Mouse (Mus musculus): ENCODE data around the gene Alx3.

Alx3 gene

GRCm38 (mm10) chr3:107594662-107595263 lies at the start of gene Alx3:
Alx3 (plus strand) TSS chr3:107595031.
- DNase-seq, result no peak

- no peak for DNase-seq
These were observed 49.6 kb upstream of the Alx3 start for GRCm38 (mm10) chr3:107545278-107545677.

- peak; percentile 15 for DNase-seq
These were observed 49.0 kb upstream of the Alx3 start for GRCm38 (mm10) chr3:107545716-107546412.

GRCm38 (mm10) chr3:107546956-107547355 lies 47.9 kb upstream of the Alx3 start:
- peak; percentile 80 for DNase-seq

GRCm38 (mm10) chr3:107550409-107551049 lies 44.3 kb upstream of the Alx3 start:
- DNase-seq, result peak; percentile 62

- DNase-seq, result no peak
These were observed 40.0 kb upstream of the Alx3 start, which contains the start of gene Ubl4b for GRCm38 (mm10) chr3:107554842-107555241. Ubl4b (minus strand) TSS chr3:107555073.

GRCm38 (mm10) chr3:107558740-107559139 lies 36.1 kb upstream of the Alx3 start:
- DNase-seq, result no peak

GRCm38 (mm10) chr3:107559183-107559582 lies 35.6 kb upstream of the Alx3 start:
- DNase-seq, result peak; percentile 77

- no peak for DNase-seq
These were observed 32.7 kb upstream of the Alx3 start for GRCm38 (mm10) chr3:107562104-107562503.

GRCm38 (mm10) chr3:107562591-107562990 lies 32.2 kb upstream of the Alx3 start:
- no peak for DNase-seq

GRCm38 (mm10) chr3:107563880-107564279 lies 31.0 kb upstream of the Alx3 start:
- DNase-seq, result no peak

GRCm38 (mm10) chr3:107565331-107565730 lies 29.5 kb upstream of the Alx3 start:
- DNase-seq, result no peak

GRCm38 (mm10) chr3:107567766-107568165 lies 27.1 kb upstream of the Alx3 start:
- DNase-seq, result peak; percentile 36

- DNase-seq, result no peak
These were observed 26.1 kb upstream of the Alx3 start for GRCm38 (mm10) chr3:107568721-107569120.

- DNase-seq, result peak; percentile 5
These were observed 23.6 kb upstream of the Alx3 start for GRCm38 (mm10) chr3:107571205-107571604.

GRCm38 (mm10) chr3:107576807-107577206 lies 18.0 kb upstream of the Alx3 start:
- DNase-seq, result no peak

GRCm38 (mm10) chr3:107577810-107578390 lies 16.9 kb upstream of the Alx3 start:
- DNase-seq, result no peak

GRCm38 (mm10) chr3:107579466-107579865 lies 15.4 kb upstream of the Alx3 start:
- DNase-seq, result peak; percentile 73

- DNase-seq, result no peak
These were observed 13.5 kb upstream of the Alx3 start for GRCm38 (mm10) chr3:107581103-107582010.

GRCm38 (mm10) chr3:107582130-107582874 lies 12.5 kb upstream of the Alx3 start:
- no peak for DNase-seq

- no peak for DNase-seq
These were observed 11.7 kb upstream of the Alx3 start for GRCm38 (mm10) chr3:107582875-107583767.

Measured in kidney, adult 9 months (tissue).